Mouse (Mus musculus) ZHBTc4 (cell line): ENCODE measurements at regions not wholly inside any gene's neighbourhood (a gene's known extent, or its start where the extent isn't known, plus 50 kb on each side); places are given as distances from the start of the nearest gene placed in this dataset.
A peak's percentile ranks its signal among the peaks of the same experiment; 100 is the strongest.

Experiments
- DNase-seq: peaks from one replicate; pipeline ENCODE4 v3.0.0-alpha.2; 2011; ENCODE audit warnings: low read depth, low spot score

GRCm38 (mm10) chr7:128834894-128835293, 90.2 kb downstream of the Sec23ip start:
- DNase-seq, result peak; percentile 12

DNA sequence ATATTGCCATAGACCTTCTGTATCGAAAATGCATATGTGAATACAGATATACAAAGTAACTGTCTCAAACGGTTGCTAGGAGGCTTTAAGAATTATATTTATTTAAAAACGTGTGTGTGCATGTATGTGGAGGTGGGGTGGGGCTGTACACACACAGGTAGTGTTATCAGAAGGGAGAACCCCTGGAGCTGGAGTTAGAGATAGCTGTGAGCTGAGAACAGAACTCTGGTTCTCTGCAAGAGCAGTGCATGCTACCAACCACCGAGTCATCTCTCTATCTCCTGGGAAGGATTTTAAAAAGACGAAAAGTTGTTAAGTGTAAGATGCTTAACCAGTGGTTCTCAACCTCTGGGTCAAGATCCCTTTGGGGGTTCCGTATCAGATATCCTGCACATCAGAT, 91.7 kb downstream of the Sec23ip start:
- DNase-seq, result no peak

- peak; percentile 39 for DNase-seq
Observed at GRCm38 (mm10) chr7:128842561-128842960, 97.8 kb downstream of the Sec23ip start.

- DNase-seq, result no peak
Observed at GRCm38 (mm10) chr7:128843576-128843975, 98.8 kb downstream of the Sec23ip start.

DNA sequence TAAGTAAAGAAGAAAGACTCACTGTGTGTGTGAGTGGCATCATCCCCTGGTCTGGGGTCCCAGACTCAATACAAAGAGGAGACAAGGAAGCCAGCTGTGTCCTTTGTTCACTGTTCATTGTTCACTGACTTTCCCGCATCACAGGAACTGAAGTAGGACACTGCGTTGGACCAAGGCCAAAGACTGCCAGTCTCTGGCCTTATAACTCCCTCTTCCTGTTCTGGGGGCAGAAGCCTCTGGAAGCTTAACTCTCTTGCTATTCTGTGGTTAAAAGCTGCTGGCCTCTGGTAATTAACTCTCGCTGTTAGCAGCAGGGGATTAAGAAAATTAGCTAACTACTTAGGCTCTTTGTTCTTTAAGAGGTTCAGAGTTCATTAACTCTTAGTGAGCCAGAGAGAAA, 104.5 kb downstream of the Sec23ip start:
- DNase-seq, result peak; percentile 26

DNA sequence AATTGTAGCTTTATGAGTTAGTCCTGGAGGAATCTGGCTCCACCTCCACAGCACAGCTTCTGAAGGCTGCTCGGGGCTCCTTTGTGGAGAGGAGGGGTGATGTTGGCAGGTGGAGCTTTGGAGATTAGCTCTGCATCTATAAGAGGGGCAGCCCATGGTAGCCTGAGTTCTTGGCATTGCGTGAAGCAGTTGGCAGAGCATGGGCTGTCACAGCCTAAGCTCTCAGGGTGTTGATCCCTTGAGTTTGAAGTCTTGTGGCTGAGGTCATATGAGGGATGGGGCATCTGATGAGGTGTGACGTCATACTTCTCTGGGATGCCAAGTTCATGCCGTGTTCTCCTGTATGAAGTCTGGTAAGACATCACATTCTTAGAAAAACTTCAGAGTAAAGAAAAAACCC, 109.5 kb downstream of the Sec23ip start:
- no peak for DNase-seq

GRCm38 (mm10) chr7:128854690-128855343, 110.1 kb downstream of the Sec23ip start:
- DNase-seq, result no peak

DNA sequence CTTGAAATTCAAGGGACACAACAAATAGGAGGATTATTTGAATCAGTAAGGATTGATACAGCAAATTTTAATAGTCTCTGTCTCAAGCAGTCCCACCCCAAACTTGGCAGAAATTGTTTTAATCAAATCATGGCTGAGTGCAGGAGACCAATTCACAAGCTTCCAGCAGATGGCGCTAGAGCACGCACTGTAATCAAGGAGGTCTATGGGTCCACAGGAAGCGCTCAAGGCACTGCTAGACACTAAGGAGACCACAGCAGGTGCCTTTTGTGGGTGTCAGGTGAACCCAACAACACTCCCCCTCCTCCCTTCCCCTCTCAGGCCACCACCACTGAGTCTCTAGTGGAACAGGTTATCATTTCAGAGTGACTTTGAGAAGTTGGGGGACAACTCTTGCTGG, 115.4 kb downstream of the Sec23ip start:
- peak; percentile 80 for DNase-seq

- no peak for DNase-seq
Observed at GRCm38 (mm10) chr7:128860709-128861108, 116.0 kb downstream of the Sec23ip start.

DNA sequence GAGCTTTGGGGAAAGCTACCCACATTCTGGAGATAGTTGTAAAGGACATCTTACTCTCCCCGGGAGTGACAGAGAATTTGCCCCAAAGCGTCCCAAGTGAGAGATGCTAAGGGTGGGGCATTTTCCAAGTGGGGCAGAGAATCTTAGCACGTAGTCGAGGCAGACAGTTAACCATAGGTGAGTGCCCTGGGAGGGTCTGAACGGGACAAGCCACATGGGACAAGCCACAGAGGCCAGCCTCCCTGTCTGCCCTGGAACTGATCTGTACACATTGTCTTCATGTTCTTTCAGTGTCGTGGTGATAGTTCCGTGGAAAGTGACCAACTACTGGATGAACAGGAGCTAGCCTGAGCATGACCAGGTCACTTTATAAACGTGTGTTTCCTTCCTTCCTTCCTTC, 116.6 kb downstream of the Sec23ip start:
- no peak for DNase-seq

- DNase-seq, result no peak
Observed at GRCm38 (mm10) chr7:128868799-128869198, 124.1 kb downstream of the Sec23ip start.

DNA sequence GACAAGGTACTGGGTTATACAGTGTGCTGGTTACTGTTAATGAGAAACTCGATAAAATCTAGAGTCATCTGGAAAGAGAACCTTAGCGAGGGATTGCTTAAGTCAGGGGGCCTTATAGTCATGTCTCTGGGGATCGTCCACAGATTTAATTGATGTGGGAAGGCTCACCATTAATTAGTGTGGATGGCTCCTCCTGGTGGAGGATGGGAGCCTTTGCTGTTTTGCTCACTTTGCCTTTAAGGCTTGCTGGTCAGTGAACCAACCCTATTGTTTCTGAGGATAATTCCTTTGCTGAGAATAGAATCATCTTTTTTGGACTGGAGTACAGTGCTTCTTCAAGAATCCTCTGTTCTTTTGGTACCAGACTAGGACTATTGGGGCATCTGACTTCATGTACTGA, 139.3 kb downstream of the Sec23ip start:
- DNase-seq, result no peak

GRCm38 (mm10) chr7:128885551-128885950, 140.8 kb downstream of the Sec23ip start:
- no peak for DNase-seq

- DNase-seq, result no peak
Observed at GRCm38 (mm10) chr7:128910134-128910533, 165.4 kb downstream of the Sec23ip start.

DNA sequence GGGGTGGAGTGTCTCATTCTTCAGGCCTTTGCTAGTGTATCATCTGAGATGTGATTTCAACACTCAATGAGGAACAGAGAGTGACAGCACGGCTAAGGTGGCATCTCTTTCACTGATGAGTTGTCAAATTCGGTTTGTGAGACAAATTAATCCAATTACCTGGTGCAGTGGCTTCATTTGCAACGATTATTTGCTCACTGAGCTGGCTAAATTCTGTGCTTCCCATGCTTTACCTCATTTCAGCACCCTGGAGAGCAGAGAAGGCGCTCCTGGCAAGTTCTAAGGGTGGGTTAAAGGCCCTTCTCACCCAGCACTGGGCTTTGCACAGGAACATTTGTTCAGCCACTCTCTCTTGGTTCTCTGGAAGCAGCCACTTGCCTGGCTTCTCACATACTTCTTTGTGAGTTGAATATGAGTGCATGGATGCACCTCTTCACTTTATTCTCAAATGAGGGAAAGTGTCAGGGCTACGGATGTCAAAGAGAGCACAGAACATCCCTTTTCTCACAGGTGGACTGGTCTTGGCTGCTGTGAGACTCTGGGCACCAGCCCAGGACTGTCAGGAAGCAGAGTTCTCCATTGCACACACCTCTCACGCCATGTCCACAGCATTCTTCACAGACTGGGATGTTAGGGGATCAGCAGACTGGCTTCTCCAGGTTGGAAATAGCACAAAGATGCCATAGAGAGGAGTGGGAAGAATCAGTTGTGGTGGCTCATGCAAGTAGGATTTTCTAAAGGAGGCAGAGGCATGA, 193.4 kb downstream of the Sec23ip start:
- peak; percentile 67 for DNase-seq

GRCm38 (mm10) chr7:128960575-128960974, 215.8 kb downstream of the Sec23ip start:
- no peak for DNase-seq

- DNase-seq, result peak; percentile 7
Observed at GRCm38 (mm10) chr7:128979904-128980303, 235.2 kb downstream of the Sec23ip start.

- DNase-seq, result peak; percentile 16
Observed at GRCm38 (mm10) chr7:128980827-128981226, 236.1 kb downstream of the Sec23ip start.

- no peak for DNase-seq
Observed at GRCm38 (mm10) chr7:128998759-128999158, 254.0 kb downstream of the Sec23ip start.

DNA sequence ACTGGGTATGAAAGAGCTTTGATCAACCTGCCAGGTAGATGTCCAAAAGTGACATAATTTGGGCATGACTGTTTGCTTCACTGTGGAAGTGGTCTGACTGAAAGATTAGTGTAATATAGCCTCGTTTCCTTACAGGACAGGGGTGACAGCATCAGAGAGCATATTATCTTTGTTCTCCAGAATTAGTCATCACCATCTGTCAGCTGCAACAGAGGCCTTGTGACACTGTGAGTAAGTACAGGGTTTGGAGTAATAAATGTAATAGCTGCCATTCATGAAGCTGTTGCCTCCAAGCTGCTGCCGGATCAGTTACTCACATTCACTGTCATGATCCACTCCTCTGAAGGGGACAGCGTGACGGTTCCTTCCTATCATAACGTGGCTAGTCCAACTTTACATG, 254.4 kb upstream of the Plpp4 start:
- no peak for DNase-seq

DNA sequence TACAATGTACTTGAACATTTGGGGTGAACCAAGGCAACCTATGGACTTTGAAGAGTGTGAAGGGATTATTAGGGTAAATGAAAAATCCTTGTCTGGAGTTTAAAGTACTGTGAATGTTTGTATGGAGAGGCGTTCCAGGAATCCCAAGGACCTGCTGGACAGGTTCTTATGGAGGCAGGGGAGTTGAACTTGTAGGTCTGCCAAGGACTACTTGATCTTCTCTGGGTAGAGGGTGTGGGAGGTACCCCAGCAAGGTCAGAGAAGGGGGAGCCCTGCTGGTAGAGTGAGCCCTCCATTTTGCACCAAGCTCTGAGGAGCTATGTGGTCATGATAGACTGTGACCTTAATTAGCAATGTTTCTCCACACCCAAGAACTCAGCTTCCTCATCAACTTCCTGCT, 253.7 kb upstream of the Plpp4 start:
- DNase-seq, result no peak

- DNase-seq, result no peak
Observed at GRCm38 (mm10) chr7:129016353-129016752, 240.5 kb upstream of the Plpp4 start.

DNA sequence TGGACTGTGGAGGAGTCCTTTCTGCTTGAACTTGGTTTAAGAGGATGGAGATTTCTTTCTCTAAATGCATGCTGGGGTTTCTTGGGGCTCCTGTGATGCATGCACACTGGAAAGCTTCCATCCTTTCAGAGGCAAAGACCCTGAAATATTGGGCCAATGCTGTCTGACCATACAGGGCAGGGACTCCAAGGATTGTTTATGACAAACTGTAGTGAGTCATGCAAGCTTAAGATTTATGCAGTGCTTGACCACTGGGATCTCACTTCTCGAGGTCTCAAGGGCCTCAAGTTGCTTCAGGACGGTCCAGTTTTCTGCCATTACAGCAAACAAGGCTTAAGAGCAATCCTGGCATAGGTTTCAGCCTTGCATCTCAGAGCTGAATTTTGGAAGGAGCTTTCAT, 229.7 kb upstream of the Plpp4 start:
- no peak for DNase-seq
